Mouse (Mus musculus): ENCODE data around the gene Shkbp1.

Gene Shkbp1

DNA sequence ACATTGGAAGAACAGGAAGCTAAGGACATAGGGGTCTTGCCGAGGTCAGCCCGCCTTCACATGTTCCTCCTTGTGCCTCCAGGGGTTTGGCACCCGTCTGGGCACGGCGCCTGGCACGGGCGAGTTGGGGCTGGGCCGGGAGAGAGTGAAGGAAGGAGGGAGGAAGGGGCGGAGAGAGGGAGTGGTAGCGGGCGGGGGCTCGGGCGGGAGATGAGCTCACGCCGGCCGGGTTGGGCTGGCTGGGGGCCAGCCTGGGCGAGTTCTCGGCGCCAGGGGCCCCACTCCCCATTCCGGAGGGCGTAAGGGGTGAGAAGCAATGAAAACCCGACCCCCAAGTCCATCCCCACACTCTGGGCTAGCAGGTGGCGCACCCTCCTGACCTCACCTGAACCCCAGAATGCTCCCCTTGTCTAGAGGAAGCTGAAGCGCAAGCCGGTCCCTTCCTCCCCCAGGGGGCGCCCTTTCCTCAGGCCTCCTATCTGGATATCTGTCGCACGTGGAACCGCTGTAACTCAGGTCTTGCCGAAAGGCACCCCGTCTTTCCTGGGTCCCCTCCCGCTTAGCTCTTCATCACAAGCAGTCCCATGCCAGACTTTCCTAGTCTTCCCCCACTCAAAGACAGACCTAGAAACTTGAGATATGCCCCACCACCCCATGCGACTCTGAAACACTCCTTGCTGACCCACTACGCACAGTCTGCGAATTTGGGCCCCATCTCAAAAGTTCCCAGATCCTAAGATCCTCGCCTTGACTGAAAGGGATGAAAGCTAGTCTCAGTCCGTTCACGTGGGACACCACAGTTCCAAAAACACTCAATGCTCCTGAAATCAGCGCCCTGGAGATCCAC is 23.2 kb downstream of the Shkbp1 start:
- peak; percentile 85 for DNase-seq

DNA sequence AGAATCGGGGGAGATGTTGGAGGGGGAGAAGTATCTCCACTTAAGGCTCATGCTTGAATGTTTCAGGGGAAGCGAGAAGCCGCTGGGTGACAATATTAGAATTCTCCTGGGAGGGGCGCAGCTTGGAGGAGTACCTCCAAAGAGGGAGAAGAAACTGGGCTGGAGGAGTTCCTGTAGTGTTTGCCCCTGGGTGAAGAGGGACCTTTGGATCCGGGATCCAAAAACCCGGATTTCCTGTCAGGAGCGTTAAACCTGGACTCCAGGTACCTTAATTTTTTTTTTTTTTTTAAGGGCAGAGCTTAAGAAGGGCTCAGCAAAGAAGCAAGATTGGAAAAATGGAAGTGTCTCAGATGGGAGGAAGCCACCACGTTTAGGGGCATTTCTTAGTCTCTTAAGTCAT is 24.0 kb downstream of the Shkbp1 start:
- no peak for DNase-seq

DNA sequence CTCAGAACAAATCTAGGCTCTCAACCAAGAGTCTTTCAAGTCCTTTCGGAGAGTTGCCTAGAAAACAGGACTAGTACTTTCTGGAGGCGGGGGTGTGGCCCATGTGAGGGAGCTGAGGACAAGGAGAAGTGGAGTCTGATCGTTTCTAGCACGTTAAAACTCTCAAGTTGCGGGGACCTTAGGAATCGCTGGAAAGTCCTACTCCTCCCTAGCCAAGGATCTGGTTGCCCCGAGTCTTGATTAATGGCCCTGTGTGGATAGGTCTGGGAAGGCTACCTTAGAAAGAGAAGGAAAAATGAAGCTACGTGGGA is 24.3 kb downstream of the Shkbp1 start:
- peak; percentile 52 for DNase-seq

DNA sequence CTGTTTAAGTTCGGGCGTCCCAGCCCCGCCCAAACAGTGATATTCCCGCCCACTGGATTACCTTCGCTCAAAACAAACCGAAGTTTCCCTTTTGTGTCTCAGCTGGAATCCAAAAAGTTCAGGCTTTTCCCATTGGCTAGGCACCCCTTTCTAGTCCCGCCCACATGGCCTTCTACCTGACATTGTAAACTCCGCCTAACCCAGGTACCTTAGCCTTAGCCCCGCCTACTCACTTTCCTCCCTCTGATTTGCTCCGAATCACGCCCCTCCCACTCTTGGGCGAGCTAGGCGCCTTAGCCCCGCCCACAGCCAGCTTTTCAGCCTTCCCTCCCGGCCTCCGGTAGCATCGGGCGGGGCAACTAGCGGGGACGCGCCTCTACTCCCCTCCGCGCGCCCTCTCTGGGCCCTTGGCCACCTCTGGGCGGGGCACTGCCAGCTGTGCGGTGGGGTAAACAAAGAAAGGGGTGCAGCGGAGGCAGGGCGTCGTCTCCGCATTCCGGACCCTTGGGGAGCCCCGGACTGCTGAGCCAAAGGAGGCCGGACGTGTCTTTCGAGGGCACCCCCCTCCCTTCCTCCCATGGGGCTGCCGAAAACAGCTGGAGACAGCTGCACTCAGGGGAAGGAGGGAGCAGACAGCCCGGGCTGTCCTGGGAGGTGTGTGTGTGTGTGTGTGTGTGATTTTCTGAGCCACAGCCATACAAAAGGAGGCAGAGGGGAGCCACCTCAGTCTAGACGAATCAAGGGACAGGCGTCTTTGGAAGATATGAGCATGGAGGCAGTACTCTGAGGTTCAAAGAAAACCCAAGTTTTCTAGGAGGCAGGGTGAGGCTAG is 24.9 kb downstream of the Shkbp1 start:
- DNase-seq: peak; percentile 96

DNA sequence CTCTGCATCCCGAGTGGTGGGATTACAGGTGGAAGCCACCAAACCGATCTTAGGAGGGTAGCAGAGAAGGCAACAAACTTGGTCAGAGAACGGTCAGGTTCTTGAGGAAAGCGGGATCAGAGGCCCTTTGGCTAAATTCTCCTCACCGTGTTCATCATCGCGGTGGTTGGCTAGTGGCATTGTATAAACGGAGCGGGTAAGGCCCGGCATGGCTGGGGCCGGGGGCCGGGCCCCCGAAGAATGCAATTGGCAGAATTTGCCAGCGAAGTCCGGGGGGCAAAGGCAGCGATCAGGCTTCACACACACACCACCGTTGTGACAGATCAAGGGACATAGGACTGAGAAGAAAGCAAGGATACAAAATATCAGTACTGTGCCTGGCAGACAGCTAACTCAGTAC is 25.8 kb downstream of the Shkbp1 start:
- no peak for DNase-seq

DNA sequence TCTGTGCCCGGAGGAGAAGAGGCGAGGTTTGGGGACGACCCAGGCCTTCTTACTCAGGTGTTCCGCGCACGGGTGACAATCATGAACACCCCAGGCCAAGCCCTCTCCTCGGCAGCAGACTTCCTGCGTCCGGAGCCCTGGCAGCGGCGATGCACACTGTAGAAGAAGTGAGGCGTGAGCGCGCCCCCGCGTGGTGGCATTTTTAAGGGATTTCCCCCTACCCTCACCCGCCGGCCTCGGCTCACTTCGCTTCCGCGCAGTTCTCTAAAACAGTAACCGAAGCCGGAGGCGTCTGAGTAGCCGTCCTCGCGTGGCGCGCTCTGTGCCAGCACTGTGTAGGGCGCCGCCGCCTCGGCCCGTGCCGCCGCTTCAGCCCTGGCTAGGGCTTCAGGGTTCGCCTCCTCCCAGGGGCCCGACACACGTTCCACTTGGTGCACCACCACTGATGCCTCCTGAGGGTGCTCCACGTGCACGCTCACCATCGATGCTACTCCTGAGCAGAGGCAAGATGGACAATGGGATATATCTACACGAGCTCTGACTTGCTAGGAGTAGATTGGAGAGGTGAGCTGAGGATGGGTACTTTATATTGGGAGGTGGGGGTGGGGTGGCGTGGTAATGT is 26.4 kb downstream of the Shkbp1 start:
- peak; percentile 80 for DNase-seq

DNA sequence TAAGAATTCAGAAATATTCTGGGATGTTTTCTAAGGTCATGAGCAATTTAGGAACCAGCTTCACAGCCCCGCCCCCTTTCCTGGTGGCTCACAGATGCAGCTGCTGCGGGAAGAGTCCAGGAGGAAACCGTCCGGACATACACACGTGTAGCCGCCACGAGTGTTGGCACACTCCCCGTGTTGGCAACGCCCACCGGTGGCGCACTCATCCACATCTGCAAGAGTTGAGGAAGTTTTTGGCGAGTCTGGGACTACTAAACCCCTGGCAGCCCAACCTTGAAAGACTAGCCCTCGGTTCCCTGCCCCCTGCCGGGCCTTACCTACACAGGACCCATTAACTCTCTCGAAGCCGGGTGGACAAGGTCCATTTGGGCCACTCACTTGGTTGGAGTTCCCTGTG is 27.2 kb downstream of the Shkbp1 start:
- DNase-seq: peak; percentile 71

GRCm38 (mm10) chr7:27328161-27328560 is 27.7 kb downstream of the Shkbp1 start:
- no peak for DNase-seq

GRCm38 (mm10) chr7:27327500-27327899 is 28.3 kb downstream of the Shkbp1 start:
- no peak for DNase-seq

- DNase-seq: peak; percentile 68
These were observed 29.5 kb downstream of the Shkbp1 start for GRCm38 (mm10) chr7:27326101-27326880.

- DNase-seq: peak; percentile 80
These were observed 30.1 kb downstream of the Shkbp1 start for GRCm38 (mm10) chr7:27325697-27326096.

DNA sequence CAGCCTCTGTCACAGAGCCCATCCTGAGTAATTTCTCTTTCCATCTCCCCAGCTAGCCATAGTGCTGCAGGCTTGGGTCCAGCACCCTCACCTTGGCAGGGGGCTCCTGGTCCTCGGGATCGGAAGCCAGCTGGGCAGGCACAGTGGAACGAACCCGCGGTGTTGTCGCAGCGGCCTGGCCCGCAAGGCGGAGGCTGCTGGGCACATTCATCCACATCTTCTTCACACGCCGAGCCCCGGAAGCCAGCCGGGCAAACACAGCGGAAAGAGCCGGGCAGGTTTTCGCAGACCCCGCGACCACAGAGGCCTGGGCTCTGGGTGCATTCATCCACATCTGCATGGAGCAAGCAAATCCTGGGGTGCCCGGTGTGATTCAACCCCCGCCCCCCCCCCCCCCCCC is 30.9 kb downstream of the Shkbp1 start:
- DNase-seq: no peak

GRCm38 (mm10) chr7:27324161-27324560 is 31.7 kb downstream of the Shkbp1 start:
- no peak for DNase-seq

GRCm38 (mm10) chr7:27323001-27323400 is 32.8 kb downstream of the Shkbp1 start:
- DNase-seq: no peak

DNA sequence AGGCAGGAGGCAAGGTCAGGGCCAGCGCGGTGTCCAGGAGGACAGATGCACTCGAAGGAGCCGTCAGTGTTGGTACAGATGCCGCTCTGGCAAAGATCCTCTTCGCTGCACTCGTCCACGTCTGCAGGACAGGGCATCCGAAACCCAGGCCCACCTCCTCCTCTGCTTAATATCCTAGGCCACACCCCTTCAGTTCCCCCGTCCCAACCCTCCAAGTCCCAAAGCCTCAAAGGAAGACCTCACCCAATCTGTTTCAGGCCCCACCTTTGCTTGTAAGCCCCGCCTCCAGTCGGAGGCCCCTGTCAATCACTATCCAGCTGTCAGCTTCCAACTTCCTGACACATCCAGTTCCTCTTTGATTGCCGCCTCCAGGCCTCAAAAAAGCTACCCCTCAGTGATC is 33.5 kb downstream of the Shkbp1 start:
- no peak for DNase-seq

DNA sequence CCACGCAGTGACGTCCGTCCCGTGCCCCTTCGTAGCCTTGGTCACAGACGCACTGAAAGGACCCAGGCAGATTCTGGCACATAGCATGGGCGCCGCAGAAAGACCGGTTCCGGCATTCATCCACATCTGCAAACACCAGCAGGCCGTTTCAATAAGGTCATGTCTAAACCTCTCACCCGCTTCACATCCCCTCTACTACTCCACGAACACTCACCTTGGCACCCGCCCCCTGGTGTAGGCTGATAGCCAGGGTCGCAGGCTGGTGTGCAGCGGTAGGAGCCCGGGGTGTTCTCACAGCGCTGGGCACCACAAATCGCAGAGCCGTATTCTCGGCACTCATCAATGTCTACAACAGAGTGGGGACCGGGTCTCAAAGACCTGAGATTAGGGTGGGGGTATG is 36.4 kb downstream of the Shkbp1 start:
- no peak for DNase-seq

DNA sequence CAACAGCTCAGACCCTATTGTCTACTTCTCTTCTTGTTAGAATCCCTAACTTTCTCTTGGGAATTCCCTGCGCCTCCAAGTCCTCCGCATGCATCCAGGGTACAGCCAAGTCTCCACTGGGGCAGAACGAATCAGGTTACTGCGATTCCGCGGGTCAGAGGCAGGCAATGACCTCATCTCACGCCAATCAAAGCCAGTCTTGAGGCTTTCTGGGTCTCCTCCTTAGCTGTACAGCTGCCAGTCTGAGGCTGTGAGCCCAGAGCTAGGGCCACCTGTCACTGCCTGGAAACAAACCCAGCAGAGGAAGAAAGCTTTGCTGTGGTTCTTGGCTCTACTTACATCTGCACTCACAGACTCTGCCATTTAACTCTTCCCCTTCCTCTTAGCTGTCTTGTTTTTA is 39.9 kb downstream of the Shkbp1 start:
- peak; percentile 52 for DNase-seq

DNA sequence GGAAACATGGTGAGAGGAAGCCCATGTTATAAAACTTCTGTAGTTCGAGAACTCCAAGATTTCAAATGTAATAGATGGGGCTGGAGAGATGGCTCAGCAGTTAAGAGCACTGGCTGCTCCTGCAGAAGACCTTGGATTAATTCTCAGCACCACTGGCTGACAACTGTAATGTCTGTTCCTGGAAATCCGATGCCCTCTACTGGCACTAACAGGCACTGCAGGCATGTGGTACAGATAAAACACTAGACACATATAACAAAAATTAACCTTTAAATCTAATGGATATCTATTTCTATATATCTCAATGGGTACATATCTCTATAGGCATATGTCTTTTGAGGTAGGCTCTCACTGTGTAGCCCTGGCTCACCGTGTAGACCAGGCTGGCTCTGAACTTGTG is 41.4 kb downstream of the Shkbp1 start:
- no peak for DNase-seq

DNA sequence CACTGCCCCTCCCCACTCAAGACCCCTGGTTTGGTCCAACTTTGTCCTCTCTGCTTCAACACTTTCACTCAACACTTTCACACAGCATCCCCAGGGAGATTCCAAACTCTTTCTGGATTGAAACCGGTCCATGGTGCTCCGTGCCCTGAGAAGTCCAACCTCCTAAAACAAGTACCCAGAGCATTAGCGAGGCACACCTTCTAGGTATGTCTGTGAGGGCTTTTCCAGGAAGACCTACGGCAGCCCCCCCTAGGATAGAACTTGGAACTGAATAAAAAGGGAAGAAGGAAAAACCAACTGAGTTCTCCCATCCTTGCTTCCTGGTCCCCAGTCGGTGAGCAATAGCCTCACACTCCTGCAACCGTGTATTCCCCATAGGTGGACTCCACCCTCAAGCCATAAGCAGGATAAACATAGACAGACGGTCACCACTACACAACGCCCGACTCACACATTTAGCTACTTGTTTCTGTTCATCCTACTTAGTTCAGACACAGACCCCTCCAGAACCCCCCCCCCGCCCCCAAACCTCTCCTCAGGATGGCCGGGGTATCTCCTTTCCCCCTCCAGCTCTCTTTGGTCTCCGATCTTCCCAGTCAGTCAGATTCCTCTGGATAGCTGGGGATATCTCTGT is 44.1 kb downstream of the Shkbp1 start:
- no peak for DNase-seq

- DNase-seq: no peak
These were observed 44.8 kb downstream of the Shkbp1 start for GRCm38 (mm10) chr7:27310996-27311535.

DNA sequence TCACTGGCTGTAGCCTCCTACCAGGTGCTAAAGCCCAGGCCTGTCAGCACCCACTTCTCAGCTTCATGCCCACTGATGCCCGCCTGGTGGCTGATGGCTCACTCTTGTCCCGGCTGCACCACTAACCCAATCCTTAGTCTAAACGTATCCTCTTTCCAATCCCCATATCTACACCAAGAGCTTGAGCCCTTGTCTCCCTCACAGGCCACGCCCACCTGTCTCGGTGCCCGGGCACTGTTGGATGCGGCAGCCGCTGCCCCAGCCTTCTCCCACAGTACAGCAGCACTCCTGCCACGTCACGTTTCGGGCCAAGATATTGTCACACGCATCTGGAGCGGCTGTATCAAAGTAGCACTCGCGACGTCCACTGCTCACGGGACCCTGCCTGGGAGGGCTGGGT is 45.5 kb downstream of the Shkbp1 start:
- no peak for DNase-seq

GRCm38 (mm10) chr7:27309832-27310231 is 46.0 kb downstream of the Shkbp1 start:
- DNase-seq: no peak
